Mouse (Mus musculus): ENCODE measurements at regions not wholly inside any gene's neighbourhood (a gene's known extent, or its start where the extent isn't known, plus 50 kb on each side); places are given as distances from the start of the nearest gene placed in this dataset.

- DNase-seq (ENCODE audit: low spot score in 2 of 2) = no peak
These were observed 291.4 kb downstream of the Kcnrg start for GRCm38 (mm10) chr14:61898664-61899063.

- no peak for DNase-seq (ENCODE audit: low spot score in 2 of 2)
These were observed 297.3 kb downstream of the Kcnrg start for GRCm38 (mm10) chr14:61904426-61905124.

GRCm38 (mm10) chr14:61918113-61918512 lies 310.9 kb downstream of the Kcnrg start:
- DNase-seq (ENCODE audit: low spot score in 2 of 2) = no peak

GRCm38 (mm10) chr14:61931811-61932210 lies 324.6 kb downstream of the Kcnrg start:
- no peak for DNase-seq (ENCODE audit: low spot score in 2 of 2)

GRCm38 (mm10) chr14:61941682-61942081 lies 334.4 kb downstream of the Kcnrg start:
- DNase-seq (ENCODE audit: low spot score in 2 of 2) = no peak

GRCm38 (mm10) chr14:61945659-61946058 lies 338.4 kb downstream of the Kcnrg start:
- peak in 1 of 2 experiments; percentile 37 for DNase-seq (ENCODE audit: low spot score in 2 of 2)

GRCm38 (mm10) chr14:61949446-61949845 lies 342.2 kb downstream of the Kcnrg start:
- no peak for DNase-seq (ENCODE audit: low spot score in 2 of 2)

- DNase-seq (ENCODE audit: low spot score in 2 of 2) = no peak
These were observed 342.4 kb upstream of the Rnaseh2b start for GRCm38 (mm10) chr14:61950004-61950403.

GRCm38 (mm10) chr14:61953029-61953428 lies 339.4 kb upstream of the Rnaseh2b start:
- no peak for DNase-seq (ENCODE audit: low spot score in 2 of 2)

GRCm38 (mm10) chr14:61955416-61955815 lies 337.0 kb upstream of the Rnaseh2b start:
- no peak for DNase-seq (ENCODE audit: low spot score in 2 of 2)

GRCm38 (mm10) chr14:61960243-61960957 lies 332.0 kb upstream of the Rnaseh2b start:
- DNase-seq (ENCODE audit: low spot score in 2 of 2) = no peak

GRCm38 (mm10) chr14:61968467-61968866 lies 323.9 kb upstream of the Rnaseh2b start:
- no peak for DNase-seq (ENCODE audit: low spot score in 2 of 2)

- no peak for DNase-seq (ENCODE audit: low spot score in 2 of 2)
These were observed 323.3 kb upstream of the Rnaseh2b start for GRCm38 (mm10) chr14:61968957-61969535.

GRCm38 (mm10) chr14:61970591-61970990 lies 321.8 kb upstream of the Rnaseh2b start:
- no peak for DNase-seq (ENCODE audit: low spot score in 2 of 2)

- peak; percentile 41 to 56 for DNase-seq (ENCODE audit: low spot score in 2 of 2)
These were observed 321.0 kb upstream of the Rnaseh2b start for GRCm38 (mm10) chr14:61971100-61972088.

GRCm38 (mm10) chr14:61975301-61975732 lies 317.1 kb upstream of the Rnaseh2b start:
- no peak for DNase-seq (ENCODE audit: low spot score in 2 of 2)

- DNase-seq (ENCODE audit: low spot score in 2 of 2) = no peak
These were observed 311.8 kb upstream of the Rnaseh2b start for GRCm38 (mm10) chr14:61980581-61980980.

- no peak for DNase-seq (ENCODE audit: low spot score in 2 of 2)
These were observed 306.8 kb upstream of the Rnaseh2b start for GRCm38 (mm10) chr14:61985575-61985974.

- no peak for DNase-seq (ENCODE audit: low spot score in 2 of 2)
These were observed 306.2 kb upstream of the Rnaseh2b start for GRCm38 (mm10) chr14:61986203-61986602.

GRCm38 (mm10) chr14:61995253-61995652 lies 297.1 kb upstream of the Rnaseh2b start:
- DNase-seq (ENCODE audit: low spot score in 2 of 2) = no peak

- no peak for DNase-seq (ENCODE audit: low spot score in 2 of 2)
These were observed 294.7 kb upstream of the Rnaseh2b start for GRCm38 (mm10) chr14:61997736-61998135.

GRCm38 (mm10) chr14:61998259-61998658 lies 294.1 kb upstream of the Rnaseh2b start:
- no peak for DNase-seq (ENCODE audit: low spot score in 2 of 2)

Data from right cerebral cortex, postnatal 10 days (tissue).